Mouse (Mus musculus): Measurements from ENCODE around the gene Casq1. TPM values are rescaled to one million over a fixed set of nuclear protein-coding genes. Genes with fewer than 3 reads are reported as not detected.

The Casq1 gene
- total RNA-seq (2017): 0.23 TPM in 1 of 2 replicates, not detected in the other

- ATAC-seq (replicated peaks; ENCODE audit: low read depth, poor library complexity, severe bottlenecking): no peak
Observed at GRCm38 (mm10) chr1:172219451-172220406, at the start of gene Casq1. Casq1 (minus strand) TSS chr1:172219868.

- no peak for ATAC-seq (replicated peaks; ENCODE audit: low read depth, poor library complexity, severe bottlenecking)
Observed at GRCm38 (mm10) chr1:172261477-172262078, 41.9 kb upstream of the Casq1 start, which contains the start of gene Igsf8. Igsf8 (plus strand) TSS chr1:172261641.

GRCm38 (mm10) chr1:172258314-172258713, 38.6 kb upstream of the Casq1 start, which contains the start of gene Atp1a4:
Atp1a4 (minus strand) TSS chr1:172258414.
- no peak for ATAC-seq (replicated peaks; ENCODE audit: low read depth, poor library complexity, severe bottlenecking)

DNA sequence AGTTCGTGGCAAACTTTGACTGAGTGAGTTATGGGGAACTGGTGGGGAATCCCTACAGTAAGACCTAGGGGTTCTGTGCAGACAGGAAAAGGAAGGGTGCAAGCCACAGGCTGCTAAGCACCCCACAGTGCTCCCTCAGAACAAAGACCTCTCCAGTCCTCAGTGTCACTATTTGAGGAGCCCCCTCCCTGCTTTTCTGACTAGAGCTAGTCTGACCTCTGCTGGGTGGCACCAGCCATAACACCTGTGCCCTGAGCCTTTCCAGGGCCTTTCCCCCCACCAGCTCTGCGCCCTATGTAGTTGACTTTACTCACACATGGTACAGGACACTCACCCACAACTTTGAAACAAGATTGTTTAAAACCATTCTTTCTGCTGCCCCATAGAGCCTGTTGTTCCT, 28.0 kb upstream of the Casq1 start:
- peak; percentile 71 for ATAC-seq (replicated peaks; ENCODE audit: low read depth, poor library complexity, severe bottlenecking)

DNA sequence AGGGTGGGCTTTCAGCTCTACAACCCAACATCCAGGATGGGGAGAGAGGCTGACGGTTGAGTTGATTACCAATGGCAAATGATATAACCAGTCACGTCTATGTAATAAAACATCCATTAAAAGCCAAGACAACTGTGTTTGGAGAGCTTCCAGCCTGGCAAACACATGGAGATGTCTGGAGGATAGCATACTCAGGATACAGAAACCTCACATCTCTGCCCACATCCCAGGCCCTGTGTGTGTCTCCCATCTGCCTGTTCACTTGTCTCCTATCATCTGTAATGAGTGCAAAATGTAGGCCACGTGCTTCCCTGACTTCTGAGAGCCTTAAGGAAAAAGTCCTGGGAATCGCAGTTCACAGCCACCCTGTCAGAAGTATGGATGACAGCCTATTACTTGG, 27.5 kb upstream of the Casq1 start:
- ATAC-seq (replicated peaks; ENCODE audit: low read depth, poor library complexity, severe bottlenecking): no peak

- peak; percentile 59 for ATAC-seq (replicated peaks; ENCODE audit: low read depth, poor library complexity, severe bottlenecking)
Observed at GRCm38 (mm10) chr1:172244645-172245044, 25.0 kb upstream of the Casq1 start.

DNA sequence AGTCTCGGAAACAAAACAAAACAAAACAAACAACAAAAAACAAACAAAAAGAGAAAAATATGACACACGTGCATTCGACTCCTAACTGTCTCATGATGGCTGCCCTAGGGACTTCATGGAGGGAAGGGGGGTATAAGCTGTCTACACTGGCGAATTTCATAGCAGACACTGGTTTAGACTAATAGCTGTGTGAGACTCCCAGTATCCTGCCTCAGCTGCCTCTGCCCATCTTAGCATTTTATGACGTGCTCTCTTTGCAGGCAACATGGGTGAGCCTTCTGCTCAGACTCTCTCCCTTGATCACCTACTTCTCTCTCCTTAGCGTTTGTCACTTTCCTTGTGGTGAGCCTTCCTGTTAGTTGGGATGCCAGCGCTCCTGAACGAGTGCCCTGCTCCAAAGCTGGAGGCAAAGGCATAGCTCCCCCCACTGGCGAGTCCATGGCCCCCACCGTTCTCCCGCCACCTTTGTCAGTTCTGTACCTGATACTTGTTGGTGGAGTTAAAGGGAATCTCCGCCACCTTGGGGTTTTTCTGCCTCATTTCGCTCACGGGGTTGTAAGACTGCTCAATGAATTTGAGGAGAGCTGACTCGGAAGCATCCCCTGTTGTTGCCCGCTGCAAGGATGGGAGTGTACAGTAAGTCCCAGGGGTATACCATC, 24.0 kb upstream of the Casq1 start:
- ATAC-seq (replicated peaks; ENCODE audit: low read depth, poor library complexity, severe bottlenecking): no peak

DNA sequence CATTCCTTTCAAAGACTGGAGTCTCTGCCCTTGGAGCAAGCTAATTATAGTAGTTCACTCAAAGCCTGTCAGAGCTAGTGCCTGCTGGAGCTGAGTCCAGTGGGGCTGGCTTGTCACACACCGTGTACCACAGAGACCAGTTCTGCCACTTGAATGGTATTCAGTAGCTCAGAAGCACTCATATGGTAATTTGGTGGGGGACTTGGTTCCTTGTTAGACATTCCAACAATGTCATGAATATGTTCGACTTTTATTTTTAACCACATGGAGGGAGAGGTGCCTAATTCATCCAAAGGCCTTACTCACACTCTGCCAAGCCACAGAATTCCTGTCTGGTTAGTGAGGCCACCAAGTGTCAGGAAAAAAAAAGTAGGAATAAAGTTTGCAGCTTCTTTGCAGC, 22.7 kb upstream of the Casq1 start:
- ATAC-seq (replicated peaks; ENCODE audit: low read depth, poor library complexity, severe bottlenecking): no peak

GRCm38 (mm10) chr1:172240945-172241708, 21.5 kb upstream of the Casq1 start:
- peak; percentile 81 for ATAC-seq (replicated peaks; ENCODE audit: low read depth, poor library complexity, severe bottlenecking)

GRCm38 (mm10) chr1:172229215-172229614, 9.5 kb upstream of the Casq1 start:
- ATAC-seq (replicated peaks; ENCODE audit: low read depth, poor library complexity, severe bottlenecking): no peak

- no peak for ATAC-seq (replicated peaks; ENCODE audit: low read depth, poor library complexity, severe bottlenecking)
Observed at GRCm38 (mm10) chr1:172228209-172228608, 8.5 kb upstream of the Casq1 start.

- no peak for ATAC-seq (replicated peaks; ENCODE audit: low read depth, poor library complexity, severe bottlenecking)
Observed at GRCm38 (mm10) chr1:172221297-172222063, 1.8 kb upstream of the Casq1 start.

GRCm38 (mm10) chr1:172220414-172220813, 746 bp upstream of the Casq1 start:
- ATAC-seq (replicated peaks; ENCODE audit: low read depth, poor library complexity, severe bottlenecking): no peak

GRCm38 (mm10) chr1:172218164-172218910, 1.3 kb downstream of the Casq1 start:
- ATAC-seq (replicated peaks; ENCODE audit: low read depth, poor library complexity, severe bottlenecking): no peak

GRCm38 (mm10) chr1:172217148-172217547, 2.5 kb downstream of the Casq1 start:
- peak; percentile 98 for ATAC-seq (replicated peaks; ENCODE audit: low read depth, poor library complexity, severe bottlenecking)

DNA sequence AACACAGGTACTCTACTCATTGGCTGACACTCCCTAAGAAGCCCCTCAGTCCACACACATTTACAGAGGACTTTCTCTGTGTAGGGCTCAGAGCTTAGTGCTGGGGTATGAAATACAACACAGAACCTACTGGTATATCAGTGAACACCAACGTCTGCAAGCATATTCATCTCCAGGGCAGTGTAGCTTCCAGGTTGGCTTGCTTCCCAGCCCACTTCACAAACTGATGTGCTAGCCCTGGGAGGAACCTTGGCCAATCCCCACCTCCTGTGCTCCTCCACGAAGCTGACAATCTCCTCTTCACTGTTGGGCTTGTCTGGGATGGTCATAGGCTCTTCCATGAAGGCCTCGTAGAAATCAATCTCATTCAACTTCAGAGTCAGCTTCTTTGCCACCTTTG, 4.9 kb downstream of the Casq1 start:
- no peak for ATAC-seq (replicated peaks; ENCODE audit: low read depth, poor library complexity, severe bottlenecking)

GRCm38 (mm10) chr1:172213771-172214170, 5.9 kb downstream of the Casq1 start:
- ATAC-seq (replicated peaks; ENCODE audit: low read depth, poor library complexity, severe bottlenecking): no peak

DNA sequence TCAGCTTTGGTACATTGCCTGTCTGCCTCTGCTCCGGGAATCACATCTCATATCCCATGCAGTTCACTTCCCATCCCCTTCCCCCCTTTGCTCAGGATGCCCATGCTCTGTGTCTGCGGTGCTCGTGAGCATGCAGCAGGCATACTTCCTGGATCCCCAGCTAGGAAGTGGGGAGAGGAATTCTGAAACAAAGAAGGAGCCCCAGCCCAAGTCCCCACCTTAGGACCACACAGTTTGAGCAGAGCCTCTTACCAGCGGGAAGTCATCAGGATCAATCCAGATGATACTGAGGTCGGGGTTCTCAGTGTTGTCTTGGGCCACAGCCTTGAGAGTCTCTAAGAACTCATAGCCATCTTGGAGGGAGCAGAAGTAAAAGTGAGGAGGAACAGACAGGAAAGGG, 6.9 kb downstream of the Casq1 start:
- ATAC-seq (replicated peaks; ENCODE audit: low read depth, poor library complexity, severe bottlenecking): no peak

All from common myeloid progenitor, adult 5-6 weeks (primary cell).